Mouse (Mus musculus) testis, postnatal 14 days (tissue): ENCODE measurements around the gene Pcdh7.

Experiments
- DNase-seq: peaks from one replicate; pipeline ENCODE4 v3.0.0; 2021; ENCODE audit warnings: low spot score

Gene Pcdh7

GRCm38 (mm10) chr5:57921140-57921539 is 203.4 kb downstream of the Pcdh7 start:
- no peak for DNase-seq

GRCm38 (mm10) chr5:57931331-57931730 is 213.6 kb downstream of the Pcdh7 start:
- no peak for DNase-seq

GRCm38 (mm10) chr5:57931738-57932137 is 214.0 kb downstream of the Pcdh7 start:
- DNase-seq, result no peak

GRCm38 (mm10) chr5:57934666-57935065 is 216.9 kb downstream of the Pcdh7 start:
- DNase-seq, result no peak

GRCm38 (mm10) chr5:57940457-57940856 is 222.7 kb downstream of the Pcdh7 start:
- no peak for DNase-seq

- DNase-seq, result no peak
Observed at GRCm38 (mm10) chr5:57943176-57943575, 225.4 kb downstream of the Pcdh7 start.

DNA sequence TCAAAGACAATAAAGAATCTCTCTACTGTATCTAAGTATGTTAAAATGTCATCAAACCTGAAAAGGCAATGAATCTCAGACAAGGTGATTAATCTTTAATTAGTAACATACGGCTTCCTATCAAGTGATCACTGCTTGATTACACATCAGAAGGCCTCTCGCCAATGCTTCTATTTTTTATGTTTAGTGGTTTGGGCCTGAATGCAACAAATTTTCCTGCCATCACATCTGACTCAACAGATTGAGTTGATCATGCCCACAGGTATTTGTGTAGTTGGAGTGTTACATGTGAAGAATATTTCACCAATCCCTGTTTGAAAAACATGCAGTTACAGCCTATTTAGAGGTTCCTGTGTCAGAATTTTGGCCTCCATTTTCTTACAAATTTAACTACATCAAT is 225.8 kb downstream of the Pcdh7 start:
- no peak for DNase-seq

DNA sequence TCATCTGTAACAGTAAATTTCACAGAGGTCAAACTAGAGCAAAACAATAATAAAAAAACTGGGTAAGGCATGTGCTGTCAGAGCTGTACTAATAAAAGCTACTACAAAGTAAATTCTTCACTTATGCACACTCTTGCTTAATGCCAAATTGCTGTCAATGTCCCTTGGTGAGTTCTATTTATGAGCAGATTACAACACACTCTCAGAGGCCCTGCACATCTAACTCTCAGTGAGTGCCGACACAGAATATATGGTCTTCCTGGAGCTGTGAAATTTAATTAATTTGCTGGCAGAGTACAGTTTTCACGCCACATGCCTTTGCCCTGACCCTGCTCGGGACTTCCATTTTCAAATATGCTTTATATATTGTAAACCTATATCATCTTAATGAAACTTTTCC is 227.7 kb downstream of the Pcdh7 start:
- DNase-seq, result no peak

DNA sequence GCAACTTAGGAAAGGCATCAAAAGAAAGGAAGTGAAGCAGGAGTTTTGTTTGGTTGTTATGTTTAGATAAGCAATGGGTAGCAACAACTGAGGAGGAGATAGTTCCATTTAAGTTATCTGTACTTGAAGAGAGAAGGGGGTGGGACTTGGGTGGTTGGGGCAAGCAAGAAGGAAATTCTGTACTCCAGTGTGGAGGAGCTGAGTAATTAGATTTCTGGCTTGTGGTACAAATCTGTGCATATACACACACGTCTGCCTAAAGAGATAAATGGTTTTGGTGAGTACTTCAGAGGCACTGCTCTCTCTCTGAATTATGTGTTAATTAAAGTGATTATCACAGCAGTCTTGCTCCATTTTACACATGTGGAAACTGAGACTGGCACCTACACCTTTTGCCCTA is 241.6 kb downstream of the Pcdh7 start:
- no peak for DNase-seq

DNA sequence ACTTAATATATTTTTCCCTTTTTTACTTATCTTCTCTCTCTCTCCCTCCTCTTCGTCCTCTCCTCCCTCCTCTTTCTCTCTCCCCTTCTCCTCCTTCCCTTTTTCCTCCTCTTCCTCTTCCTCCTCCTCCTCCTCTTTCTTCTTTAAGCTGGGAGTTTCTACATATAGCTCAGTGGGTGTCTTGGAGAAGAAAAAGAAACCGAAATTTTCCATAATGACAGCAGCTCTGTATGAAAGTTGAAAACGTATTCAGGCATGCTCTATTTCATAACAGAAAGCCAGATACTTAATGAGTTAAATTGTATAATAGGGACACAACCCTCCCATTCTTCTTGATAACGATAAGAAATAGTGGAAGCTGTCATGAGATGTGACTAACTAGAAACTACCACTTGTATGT is 246.0 kb downstream of the Pcdh7 start:
- DNase-seq, result no peak

DNA sequence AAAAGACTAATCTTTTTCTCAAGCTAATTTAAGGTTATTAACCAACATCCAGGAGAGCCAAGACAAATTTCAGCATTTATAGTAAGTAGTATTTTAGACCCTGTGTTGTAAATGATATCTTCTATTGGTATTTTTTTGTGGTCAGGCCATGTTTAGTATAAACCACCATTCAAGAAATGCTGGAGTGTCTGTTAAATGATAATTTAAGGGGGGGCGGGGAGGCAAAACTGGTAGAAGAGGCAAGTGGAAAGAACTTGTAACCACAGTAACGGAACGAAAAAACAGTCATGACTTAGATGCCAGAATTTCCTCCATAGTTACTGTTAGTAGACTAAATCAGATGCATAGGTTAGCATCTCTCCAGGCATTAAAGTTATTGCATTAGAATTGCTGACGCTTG is 246.4 kb downstream of the Pcdh7 start:
- DNase-seq, result no peak

- DNase-seq, result no peak
Observed at GRCm38 (mm10) chr5:57993584-57993983, 275.8 kb downstream of the Pcdh7 start.

DNA sequence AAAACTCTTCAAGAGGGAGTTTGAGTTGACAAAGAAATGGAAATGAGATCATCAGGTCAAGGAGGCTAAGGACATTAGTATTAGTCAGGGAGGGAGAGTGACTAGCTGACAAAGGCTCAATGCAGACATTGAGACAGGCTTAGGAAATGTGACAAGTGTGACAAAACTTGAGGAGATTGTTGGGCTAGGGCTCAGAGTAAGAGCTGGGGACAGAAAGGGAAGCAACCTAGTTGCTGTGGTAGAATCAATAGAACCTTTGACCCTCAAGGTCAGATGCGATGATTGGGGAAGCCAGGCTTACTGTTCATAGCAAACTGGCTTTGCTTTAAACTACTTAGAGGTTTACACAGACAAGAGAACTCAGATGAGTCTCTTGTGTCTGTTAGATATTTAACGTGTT is 303.6 kb downstream of the Pcdh7 start:
- no peak for DNase-seq

DNA sequence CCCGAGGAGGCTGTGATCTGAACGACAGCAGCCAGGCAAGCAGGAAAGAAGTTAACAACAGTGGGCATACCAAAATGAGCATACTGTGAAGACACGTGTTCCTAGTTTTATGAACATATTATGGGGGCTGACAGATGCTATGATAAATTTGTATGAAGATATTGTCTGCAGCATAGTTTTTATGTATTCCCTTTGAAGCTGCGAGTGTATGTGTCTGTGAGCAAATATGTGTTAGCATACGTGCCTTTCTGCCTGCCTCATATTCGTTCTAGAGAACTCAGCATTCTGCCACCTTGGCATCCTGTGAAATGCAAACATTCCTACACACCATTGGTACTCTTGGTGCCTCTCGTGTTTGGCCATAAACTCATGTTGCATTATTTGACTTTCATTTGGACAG is 307.4 kb downstream of the Pcdh7 start:
- DNase-seq, result no peak

DNA sequence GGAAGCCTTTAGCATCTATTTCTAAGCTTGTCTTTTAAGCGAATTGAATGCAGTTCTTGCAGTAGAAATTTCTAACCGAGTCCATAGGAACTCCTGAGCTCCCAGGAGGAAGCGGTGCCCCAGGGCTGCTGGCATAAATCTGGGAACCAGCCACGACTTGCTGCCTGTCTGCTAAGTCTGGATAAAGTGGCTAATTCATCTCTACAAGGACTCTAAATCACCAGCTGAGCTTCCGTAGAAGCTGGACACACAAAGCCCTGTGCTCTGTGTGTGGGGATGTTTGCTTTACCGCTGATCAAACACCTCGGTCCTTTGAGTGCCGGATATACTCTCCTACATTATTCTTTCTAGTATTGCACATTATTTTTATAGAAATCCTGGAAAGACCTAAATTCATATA is 308.0 kb downstream of the Pcdh7 start:
- no peak for DNase-seq

DNA sequence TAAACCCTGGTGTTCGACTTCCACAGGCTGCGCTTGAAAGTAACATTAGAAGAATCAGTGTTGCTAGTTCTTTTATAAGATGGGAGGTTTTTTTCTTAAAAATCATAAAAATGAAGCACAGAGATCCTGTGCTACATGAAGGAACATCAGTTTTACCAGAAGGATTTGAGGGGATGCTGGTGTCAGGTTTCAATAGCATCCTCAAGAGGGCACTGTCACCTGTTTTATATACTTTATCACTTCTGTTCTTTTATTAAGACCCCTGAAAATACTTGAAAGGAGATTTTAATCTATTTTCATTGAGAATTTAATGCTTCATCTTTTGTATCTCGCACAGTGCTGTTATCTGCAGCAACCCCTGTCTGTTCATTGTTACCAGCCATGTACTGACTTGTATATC is 322.1 kb downstream of the Pcdh7 start:
- DNase-seq, result no peak

DNA sequence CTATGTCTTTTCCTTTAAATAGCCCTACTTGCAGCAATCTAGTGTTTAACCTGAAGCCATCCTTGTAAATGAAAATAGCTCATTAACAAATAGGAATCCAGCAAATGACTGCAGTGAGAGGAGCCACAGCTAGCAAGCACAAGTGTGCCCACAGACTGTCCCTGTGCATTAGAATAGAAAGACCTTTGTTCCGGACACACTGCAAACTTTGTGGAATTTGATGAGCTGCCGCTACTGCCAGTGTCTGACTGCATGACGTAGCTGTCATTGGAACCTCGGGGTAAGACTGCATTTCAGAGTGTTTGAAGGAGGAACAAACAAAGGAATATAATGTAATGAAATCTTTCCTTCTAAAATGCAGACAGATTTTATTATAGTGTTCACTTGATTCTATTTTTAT is 326.4 kb downstream of the Pcdh7 start:
- DNase-seq, result no peak

DNA sequence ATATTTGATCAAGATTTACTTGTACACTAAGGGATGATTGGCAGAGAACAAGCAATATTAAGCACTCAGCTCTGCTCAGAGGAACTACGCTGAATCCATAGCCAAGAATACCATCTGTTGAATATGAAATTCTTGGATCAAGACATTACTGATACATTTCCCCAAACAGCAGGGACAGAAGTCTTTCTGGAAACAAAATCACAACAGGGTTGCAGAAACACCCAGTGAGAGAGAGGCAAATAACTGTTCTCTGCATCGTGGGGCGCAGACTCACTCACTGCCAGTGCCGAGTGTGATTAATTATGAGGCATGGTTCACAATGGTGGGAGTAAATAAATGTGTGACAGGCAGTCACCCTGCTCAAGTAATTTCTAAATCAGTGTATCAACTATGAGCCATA is 363.3 kb downstream of the Pcdh7 start:
- no peak for DNase-seq

DNA sequence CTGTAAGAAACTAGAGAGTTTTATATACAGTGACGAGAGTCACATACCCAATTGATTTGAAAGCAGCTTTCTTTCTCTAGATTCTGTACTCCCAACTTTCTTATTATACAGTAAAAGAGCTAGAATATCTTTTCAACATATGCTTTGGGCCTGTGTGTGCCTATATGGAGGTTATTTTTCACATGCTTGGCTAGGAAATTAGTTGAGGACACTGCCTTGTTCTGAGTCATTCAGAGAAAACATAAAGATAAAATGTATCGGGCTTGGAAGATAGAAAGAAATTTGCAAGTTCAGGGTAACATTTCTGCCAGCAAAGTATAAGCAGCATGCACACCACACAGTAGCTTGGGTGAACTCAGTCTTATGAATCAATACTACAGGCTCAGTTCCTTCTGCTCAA is 364.5 kb downstream of the Pcdh7 start:
- DNase-seq, result no peak

GRCm38 (mm10) chr5:58083056-58083455 is 365.3 kb downstream of the Pcdh7 start:
- DNase-seq, result no peak

- no peak for DNase-seq
Observed at GRCm38 (mm10) chr5:58083972-58084371, 366.2 kb downstream of the Pcdh7 start.

DNA sequence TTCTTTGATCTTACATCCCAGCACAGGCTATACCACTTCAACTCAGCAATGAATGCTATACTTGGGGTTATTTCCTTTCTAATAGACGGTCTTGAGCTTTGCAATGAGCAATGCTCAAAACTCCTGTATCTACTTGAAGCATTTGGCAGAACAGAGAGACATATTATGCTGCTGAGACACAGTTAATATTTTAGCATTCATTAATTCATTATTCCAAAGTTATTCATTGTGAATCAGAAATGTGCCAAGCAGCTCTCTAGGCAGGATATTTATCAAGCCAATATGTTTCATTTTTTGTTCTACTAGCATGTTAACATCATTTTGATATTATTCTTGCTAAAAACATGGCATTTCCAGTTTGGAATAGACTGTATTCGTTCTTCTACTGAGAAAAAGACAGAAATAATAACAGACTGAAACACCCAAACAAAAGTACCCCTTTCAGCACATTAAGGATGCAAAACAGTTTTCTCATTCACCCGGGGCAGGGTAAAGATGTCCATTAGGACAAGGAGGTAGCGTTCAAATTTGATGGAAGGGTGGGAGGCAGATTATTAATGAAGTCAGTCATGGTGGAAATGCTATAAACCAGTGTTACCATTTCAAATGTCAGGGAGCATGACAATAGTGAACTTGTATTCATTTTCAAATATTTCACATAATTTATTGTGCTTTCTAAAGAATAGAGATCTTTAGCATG is 391.0 kb downstream of the Pcdh7 start:
- no peak for DNase-seq

DNA sequence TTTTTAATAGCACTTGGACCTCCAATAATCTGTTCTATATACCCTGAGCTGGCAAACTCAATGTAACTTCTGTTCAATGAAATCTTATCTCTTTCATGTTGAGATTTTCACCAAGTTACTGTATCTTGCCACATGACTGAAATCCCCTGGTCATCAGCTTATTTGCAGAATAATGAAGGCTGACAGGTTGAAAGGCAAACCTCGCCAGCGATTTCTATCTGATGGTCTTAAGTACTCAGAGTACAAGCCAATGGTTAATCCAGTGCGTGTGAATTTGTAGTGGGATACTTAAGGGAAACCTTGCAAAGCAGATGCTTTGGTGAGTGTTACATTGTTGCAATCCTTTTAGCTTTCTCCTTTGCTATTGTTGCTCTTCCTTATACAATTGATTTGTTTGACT is 398.3 kb downstream of the Pcdh7 start:
- DNase-seq, result no peak

GRCm38 (mm10) chr5:58117896-58118295 is 400.1 kb downstream of the Pcdh7 start:
- DNase-seq, result no peak
